Mouse (Mus musculus): ENCODE measurements around the gene Serpinb6e. TPM values are rescaled to one million over a fixed set of nuclear protein-coding genes. Genes with fewer than 3 reads are reported as not detected.

Serpinb6e gene
- polyA plus RNA-seq (2012; rRNA removed), result not detected in 2 replicates

DNA sequence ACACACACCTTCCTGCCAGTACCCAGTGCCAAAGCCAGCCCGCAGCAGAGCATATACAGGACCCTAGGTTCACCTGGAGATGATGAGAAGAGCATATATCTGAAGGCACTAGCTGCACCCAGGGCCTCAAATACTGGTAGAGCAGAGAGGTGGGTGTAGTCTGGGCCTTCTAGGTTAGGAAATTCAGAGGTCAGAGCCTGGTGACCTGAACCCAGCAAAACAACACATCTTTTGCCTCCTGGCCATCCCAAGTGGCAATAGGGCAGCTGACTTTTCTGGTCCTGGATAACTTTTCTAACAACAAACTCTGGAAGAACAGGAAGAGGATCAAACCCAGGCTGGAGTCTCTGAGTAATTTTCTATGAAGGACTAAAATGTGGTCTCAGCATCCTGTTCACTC lies at the start of gene Serpinb6e:
TSS of gene Serpinb6e (minus strand) at position 101 of the 400 bp plus-strand sequence.
- Histone ChIP-seq H3K4me3 (replicated peaks; ENCODE audit: extremely low read depth, low read depth, low read length) (no peak within 1 kb of the TSS), H3K4me1 (ENCODE audit: control insufficient read depth, insufficient read depth, low read length) (no peaks in the 10 kb centered on the region)
- TF ChIP-seq CTCF (IDR thresholded peaks at IDR 0.05; ENCODE audit: insufficient read depth, low read length), result no peak
- no peak for DNase-seq
- WGBS, result 56% methylated on average over 1 of the region's 1 CpGs

DNA sequence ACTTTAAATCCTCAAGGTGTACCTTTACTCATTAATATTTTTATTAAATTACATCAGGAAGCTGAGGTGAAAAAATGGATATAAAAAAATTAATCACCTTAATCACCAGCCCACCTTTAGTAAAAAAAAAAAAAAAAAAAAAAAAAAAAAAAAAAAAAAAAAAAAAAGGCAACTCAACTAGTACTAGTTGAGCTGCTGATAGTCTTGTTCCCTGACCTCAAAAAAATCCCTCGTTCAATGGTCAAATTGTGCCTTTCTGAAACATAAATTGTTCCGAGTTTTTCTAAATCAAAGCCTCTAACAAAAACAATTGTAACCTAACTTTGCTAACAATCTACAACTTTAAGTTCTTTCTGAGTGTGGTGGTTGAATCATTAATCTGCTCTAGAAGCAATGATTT lies 12.5 kb downstream of the Serpinb6e start:
- Histone ChIP-seq H3K4me3 (replicated peaks; ENCODE audit: extremely low read depth, low read depth, low read length) (no peak overlapping the region), H3K4me1 (ENCODE audit: control insufficient read depth, insufficient read depth, low read length) (no peaks in the 10 kb centered on the region)
- no peak for DNase-seq
- 77% methylated on average over 2 of the region's 2 CpGs for WGBS
- TF ChIP-seq CTCF (IDR thresholded peaks at IDR 0.05; ENCODE audit: insufficient read depth, low read length), result no peak
- TF ChIP-seq POLR2A (IDR thresholded peaks at IDR 0.05; ENCODE audit: borderline replicate concordance, extremely low read depth, low read depth, low read length), result no peak

DNA sequence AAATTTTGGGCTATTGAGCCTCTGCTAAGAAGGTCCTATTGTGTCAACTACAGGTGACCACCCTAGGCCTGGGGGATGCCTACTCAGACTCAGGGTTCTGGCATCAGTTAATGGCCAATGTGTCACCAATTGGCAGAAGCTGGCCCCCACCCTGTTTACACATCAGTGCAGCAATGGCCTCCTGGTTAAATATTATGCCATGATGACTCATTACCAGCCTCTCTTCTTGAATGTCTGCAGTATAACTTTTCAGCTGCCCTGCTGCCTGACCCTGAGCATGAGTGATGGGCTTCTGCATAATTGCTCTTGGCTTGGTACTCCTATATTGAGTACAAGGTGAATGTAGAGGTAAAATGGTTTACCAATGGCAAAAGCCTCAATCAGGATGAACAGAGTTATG lies 19.8 kb downstream of the Serpinb6e start:
- Histone ChIP-seq H3K4me1 (ENCODE audit: control insufficient read depth, insufficient read depth, low read length) (no peaks in the 10 kb centered on the region), H3K4me3 (replicated peaks; ENCODE audit: extremely low read depth, low read depth, low read length) (no peak overlapping the region)
- no peak for TF ChIP-seq POLR2A (IDR thresholded peaks at IDR 0.05; ENCODE audit: borderline replicate concordance, extremely low read depth, low read depth, low read length)
- no peak for TF ChIP-seq CTCF (IDR thresholded peaks at IDR 0.05; ENCODE audit: insufficient read depth, low read length)
- no peak for DNase-seq

DNA sequence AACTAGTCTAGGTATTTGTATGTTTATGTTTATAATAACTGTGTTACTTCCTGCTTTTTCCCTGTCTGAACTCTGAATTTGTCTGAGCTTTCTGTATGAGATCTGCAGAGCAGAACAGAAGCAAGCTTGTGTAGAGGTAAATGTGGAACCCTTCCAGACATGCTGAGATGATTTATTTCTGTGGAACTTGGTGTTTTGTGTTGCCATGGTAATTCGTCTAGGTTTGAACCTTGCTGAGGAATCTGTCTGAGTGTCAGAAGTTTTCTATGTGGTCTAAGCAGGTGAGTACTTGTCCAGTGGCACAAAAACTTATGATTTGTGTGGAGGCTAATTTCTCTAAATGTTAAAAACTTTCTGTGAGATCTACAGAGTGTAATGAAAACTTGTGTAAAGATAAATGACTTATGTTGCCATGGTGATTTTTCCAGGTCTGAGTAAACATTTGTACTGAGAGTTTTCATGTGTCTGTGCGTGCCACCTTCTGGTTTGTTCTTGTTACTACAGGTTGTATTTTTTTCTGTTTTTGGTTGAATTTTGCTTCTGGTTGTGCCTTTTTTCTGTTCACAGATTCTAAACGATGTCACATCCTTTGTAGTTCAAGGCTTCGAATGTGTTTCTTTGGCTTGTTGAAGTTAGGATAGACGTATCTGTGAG lies 21.6 kb downstream of the Serpinb6e start:
- H3K4me1 ChIP-seq (ENCODE audit: control insufficient read depth, insufficient read depth, low read length), result no peaks in the 10 kb centered on the region
- no peak for DNase-seq
- no peak overlapping the region for H3K4me3 ChIP-seq (replicated peaks; ENCODE audit: extremely low read depth, low read depth, low read length)
- 77% methylated on average over 5 of the region's 5 CpGs for WGBS
- no peak for TF ChIP-seq POLR2A (IDR thresholded peaks at IDR 0.05; ENCODE audit: borderline replicate concordance, extremely low read depth, low read depth, low read length)
- TF ChIP-seq CTCF (IDR thresholded peaks at IDR 0.05; ENCODE audit: insufficient read depth, low read length), result no peak

Other genes with a start within 250 kb of the Serpinb6e start
- gene Serpinb6d, start 182.0 kb downstream of the Serpinb6e start, polyA plus RNA-seq (2012; rRNA removed), result not detected in 2 replicates
- gene Serpinb6c, start 62.3 kb upstream of the Serpinb6e start, polyA plus RNA-seq (2012; rRNA removed), result not detected in 2 replicates
- gene Nqo2, start 121.3 kb upstream of the Serpinb6e start, polyA plus RNA-seq (2012; rRNA removed), result 5.2 and 11.0 TPM in 2 replicates
- 10.8 and 15.8 TPM in 2 replicates for gene Ripk1, start 159.0 kb upstream of the Serpinb6e start, polyA plus RNA-seq (2012; rRNA removed)
- gene Serpinb6a, start 159.4 kb upstream of the Serpinb6e start, polyA plus RNA-seq (2012; rRNA removed), result 58.6 and 128 TPM in 2 replicates
- 37.4 and 41.8 TPM in 2 replicates for gene Bphl, start 194.2 kb upstream of the Serpinb6e start, polyA plus RNA-seq (2012; rRNA removed)
- gene Tubb2a, start 234.6 kb upstream of the Serpinb6e start, polyA plus RNA-seq (2012; rRNA removed), result 320 and 386 TPM in 2 replicates

Measured in lung, adult 2 months (tissue).